Mouse (Mus musculus) central nervous system, embryonic 18 days (tissue): ENCODE data around the gene Hist1h3d. TPM values are rescaled to one million over a fixed set of nuclear protein-coding genes. Genes with fewer than 3 reads are reported as not detected.

ENCODE experiments used
- polyA plus RNA-seq: library from polyadenylated mRNA; depleted of rRNA; stranded (reverse); fragments of >200 nt; gene quantifications from 2 replicates; pipeline ENCODE4 v1.2.3, GENCODE M21; 2012; rRNA removed

The Hist1h3d gene
- polyA plus RNA-seq, 1 experiment, result 5.6 TPM

Other genes with a start within 250 kb of the Hist1h3d start
- 22.3 and 23.5 TPM in 2 replicates for gene Zfp322a, start 206.6 kb upstream of the Hist1h3d start, polyA plus RNA-seq
- 8.5 and 8.8 TPM in 2 replicates for gene Abt1, start 151.9 kb upstream of the Hist1h3d start, polyA plus RNA-seq
- gene Btn1a1, start 109.9 kb upstream of the Hist1h3d start, polyA plus RNA-seq, result 0.09 and 0.12 TPM in 2 replicates
- 0.06 and 0.07 TPM in 2 replicates for gene Btn2a2, start 86.9 kb upstream of the Hist1h3d start, polyA plus RNA-seq
- gene Hist1h4h, start 44.7 kb upstream of the Hist1h3d start, polyA plus RNA-seq, result 10.2 and 10.6 TPM in 2 replicates
- 47.4 and 62.7 TPM in 2 replicates for gene Hist1h2af, start 41.9 kb upstream of the Hist1h3d start, polyA plus RNA-seq
- gene Hist1h3g, start 40.3 kb upstream of the Hist1h3d start, polyA plus RNA-seq, result 2.2 and 4.8 TPM in 2 replicates
- gene Hist1h2bh, start 32.4 kb upstream of the Hist1h3d start, polyA plus RNA-seq, result 0.52 and 0.80 TPM in 2 replicates
- 0.48 and 0.52 TPM in 2 replicates for gene Hist1h3f, start 31.7 kb upstream of the Hist1h3d start, polyA plus RNA-seq
- 4.7 and 5.8 TPM in 2 replicates for gene Hist1h4f, start 24.1 kb upstream of the Hist1h3d start, polyA plus RNA-seq
- gene Hist1h1d, start 22.5 kb upstream of the Hist1h3d start, polyA plus RNA-seq, result 0.14 and 0.15 TPM in 2 replicates
- gene Hist1h3e, start 13.4 kb upstream of the Hist1h3d start, polyA plus RNA-seq, result 5.6 and 7.2 TPM in 2 replicates
- gene Hist1h2ae, start 4.5 kb upstream of the Hist1h3d start, polyA plus RNA-seq, result 4.4 and 4.5 TPM in 2 replicates
- gene Hist1h2bg, start 4.4 kb upstream of the Hist1h3d start, polyA plus RNA-seq, result 7.1 and 9.6 TPM in 2 replicates
- 2.3 and 2.6 TPM in 2 replicates for gene Hist1h2bf, start 1.6 kb upstream of the Hist1h3d start, polyA plus RNA-seq
- gene Hist1h2ad, start 1.4 kb upstream of the Hist1h3d start, polyA plus RNA-seq, result 1.6 and 1.8 TPM in 2 replicates
- 1.9 and 2.8 TPM in 2 replicates for gene Hist1h4d, start 5.8 kb downstream of the Hist1h3d start, polyA plus RNA-seq
- 1.2 and 1.5 TPM in 2 replicates for gene Hist1h2be, start 45.4 kb downstream of the Hist1h3d start, polyA plus RNA-seq
- gene Hist1h1e, start 46.8 kb downstream of the Hist1h3d start, polyA plus RNA-seq, result 1.8 and 1.9 TPM in 2 replicates
- gene Hist1h2ac, start 108.2 kb downstream of the Hist1h3d start, polyA plus RNA-seq, result 0.62 and 0.67 TPM in 2 replicates
- 32.4 and 40.3 TPM in 2 replicates for gene Hist1h2bc, start 108.4 kb downstream of the Hist1h3d start, polyA plus RNA-seq
- gene Hist1h1t, start 120.1 kb downstream of the Hist1h3d start, polyA plus RNA-seq, result not detected in 2 replicates
- 2.6 and 3.4 TPM in 2 replicates for gene Hist1h4c, start 122.7 kb downstream of the Hist1h3d start, polyA plus RNA-seq
- 1.5 and 2.0 TPM in 2 replicates for gene Hfe, start 135.1 kb downstream of the Hist1h3d start, polyA plus RNA-seq
- gene Hist1h1c, start 163.0 kb downstream of the Hist1h3d start, polyA plus RNA-seq, result 12.8 and 15.6 TPM in 2 replicates
- 3.9 and 4.1 TPM in 2 replicates for gene Hist1h3c, start 169.8 kb downstream of the Hist1h3d start, polyA plus RNA-seq
- 1.9 and 2.7 TPM in 2 replicates for gene Hist1h2bb, start 171.0 kb downstream of the Hist1h3d start, polyA plus RNA-seq
- 6.3 and 6.8 TPM in 2 replicates for gene Hist1h2ab, start 175.4 kb downstream of the Hist1h3d start, polyA plus RNA-seq
- 7.5 and 8.8 TPM in 2 replicates for gene Hist1h3b, start 176.5 kb downstream of the Hist1h3d start, polyA plus RNA-seq
- 4.9 and 7.8 TPM in 2 replicates for gene Hist1h4b, start 181.2 kb downstream of the Hist1h3d start, polyA plus RNA-seq
- gene Hist1h4a, start 185.5 kb downstream of the Hist1h3d start, polyA plus RNA-seq, result 2.3 and 3.4 TPM in 2 replicates
- 5.1 and 5.4 TPM in 2 replicates for gene Hist1h3a, start 186.6 kb downstream of the Hist1h3d start, polyA plus RNA-seq
- gene Hist1h1a, start 187.9 kb downstream of the Hist1h3d start, polyA plus RNA-seq, result 0.66 and 1.8 TPM in 2 replicates
- 0.04 TPM in 1 of 2 replicates, not detected in the other for gene Trim38, start 194.2 kb downstream of the Hist1h3d start, polyA plus RNA-seq
- 0.01 TPM in 1 of 2 replicates, not detected in the other for gene Slc17a2, start 231.2 kb downstream of the Hist1h3d start, polyA plus RNA-seq